Comparison of ENCODE assay signal across 35 mouse cellular contexts in genomic region chr9:45015841-45016240, GRCm38 (mm10). TPM values are rescaled to one million over a fixed set of nuclear protein-coding genes. Genes with fewer than 3 reads are reported as not detected.
DNase-seq lines count a peak whose midpoint lies in the region; ATAC-seq lines count a peak whose summit lies in the region.
"Had no signal": no experiment of that assay in that cellular context is flagged by ENCODE, and none has a peak within 500 bp of the region (broad histone marks: within the 10 kb centered on the region; RNA-seq: fewer than 3 reads in every experiment).

No protein-coding gene starts in this region.

- no peaks in the 10 kb centered on the region for H3K36me3 ChIP-seq in hindbrain, embryonic 13.5 days
- H3K36me3 ChIP-seq: forebrain, embryonic 10.5 days; hindbrain, embryonic 10.5 days; hindbrain, embryonic 15.5 days; intestine, embryonic 15.5 days had no signal

- 77% methylated on average over 3 of the region's 3 CpGs for WGBS in hindbrain, embryonic 13.5 days

- H3K27ac ChIP-seq in hindbrain, embryonic 13.5 days: no peak overlapping the region
- H3K27ac ChIP-seq: forebrain, embryonic 10.5 days; forebrain, embryonic 13.5 days; hindbrain, embryonic 10.5 days; hindbrain, embryonic 15.5 days; intestine, embryonic 15.5 days had no signal

- H3K9me3 ChIP-seq in hindbrain, embryonic 13.5 days: no peaks in the 10 kb centered on the region
- H3K9me3 ChIP-seq: forebrain, embryonic 10.5 days; forebrain, embryonic 13.5 days; hindbrain, embryonic 10.5 days; hindbrain, embryonic 15.5 days; intestine, embryonic 15.5 days had no signal

- DNase-seq in CD8-positive naive resting alpha-beta T cell, adult 2 months (ENCODE audit: low read depth in 2 of 2, low spot score in 2 of 2): peak; percentile 40 to 48
- DNase-seq in naive thymus-derived CD4-positive, alpha-beta T cell, adult 2 months (ENCODE audit: low read depth): peak; percentile 59
- DNase-seq in thymus, postnatal 10 days (ENCODE audit: low spot score in 2 of 2): peak; percentile 56 to 60
- peak; percentile 36 to 65 for DNase-seq in thymus, postnatal 36 days
- no peak for DNase-seq in left cerebral cortex, adult 8-10 months (ENCODE audit: low spot score in 2 of 2)
- no peak for DNase-seq in embryo, embryonic 11 days
- no peak for DNase-seq in adrenal gland, postnatal 4 days (ENCODE audit: low spot score in 2 of 2)
- DNase-seq: adrenal gland, postnatal 10 days; B cell, adult 2 months; cerebellum, adult 11-12 months; cerebellum, adult 8-10 months; cerebellum, postnatal 10 days; cerebellum, postnatal 36 days; gastrocnemius, postnatal 10 days; gastrocnemius, postnatal 36 days; heart, postnatal 36 days had no signal

- no peaks in the 10 kb centered on the region for H3K4me1 ChIP-seq in hindbrain, embryonic 13.5 days (replicated peaks)
- H3K4me1 ChIP-seq: forebrain, embryonic 10.5 days; forebrain, embryonic 13.5 days; hindbrain, embryonic 10.5 days; hindbrain, embryonic 15.5 days; intestine, embryonic 15.5 days had no signal

- no peak overlapping the region for H3K4me3 ChIP-seq in hindbrain, embryonic 13.5 days
- H3K4me3 ChIP-seq: forebrain, embryonic 10.5 days; forebrain, embryonic 13.5 days; hindbrain, embryonic 10.5 days; hindbrain, embryonic 15.5 days; intestine, embryonic 15.5 days had no signal

- H3K9ac ChIP-seq in hindbrain, embryonic 13.5 days: no peak overlapping the region
- H3K9ac ChIP-seq: forebrain, embryonic 13.5 days; hindbrain, embryonic 15.5 days; intestine, embryonic 15.5 days had no signal

- no peak overlapping the region for H3K4me2 ChIP-seq in hindbrain, embryonic 13.5 days
- H3K4me2 ChIP-seq: forebrain, embryonic 13.5 days; heart, embryonic 11.5 days; hindbrain, embryonic 15.5 days; intestine, embryonic 15.5 days had no signal

- H3K27me3 ChIP-seq in hindbrain, embryonic 13.5 days: 0 out of 2 replicates have a peak, but pooled peaks cover 2% of the 10 kb centered on the region
- H3K27me3 ChIP-seq: hindbrain, embryonic 15.5 days; intestine, embryonic 15.5 days had no signal

- no peak for ATAC-seq in hindbrain, embryonic 13.5 days (ENCODE audit: low FRiP score)
- ATAC-seq: CD4-positive, CD25-positive, alpha-beta regulatory T cell, adult 4 months; forebrain, embryonic 13.5 days; forebrain, embryonic 16.5 days; intestine, embryonic 15.5 days had no signal

RNA-seq across cellular contexts. Expression of gene Cd3e, which starts 6.4 kb away (rescaled TPM):
- total RNA-seq in left cerebral cortex, adult 8-10 months (2022): under 1 TPM in 1 of 4 experiments, not detected in 3; 0.19 TPM
- not detected in 2 replicates for polyA plus RNA-seq in hindbrain, embryonic 13.5 days (2015; fragmentation: Nextera tagmentation; extraction: Ambion mirVana)
- total RNA-seq in adrenal gland, postnatal 4 days (2021): under 1 TPM in 1 of 2 experiments, not detected in 1; 0.93 TPM
- total RNA-seq: gastrocnemius, adult 18-20 months; gastrocnemius, postnatal 10 days; granulocyte monocyte progenitor cell, adult 5-6 weeks had no signal
- polyA plus RNA-seq: brain, embryonic 14.5 days; cortical plate, adult 2 months; embryonic facial prominence, embryonic 11.5 days; forebrain, embryonic 10.5 days; forebrain, embryonic 13.5 days; forebrain, embryonic 16.5 days; heart, embryonic 11.5 days; heart, embryonic 14.5 days; hindbrain, embryonic 10.5 days had no signal

RNA-seq across cellular contexts. Expression of gene Mpzl2, which starts 23.8 kb away (rescaled TPM):
- total RNA-seq in left cerebral cortex, adult 8-10 months (2022): 1 to 10 TPM; 1.4 to 1.8 (median 1.6) TPM
- 0.35 and 0.45 TPM in 2 replicates for polyA plus RNA-seq in hindbrain, embryonic 13.5 days (2015; fragmentation: Nextera tagmentation; extraction: Ambion mirVana)
- 1 to 10 TPM; 7.2 to 7.4 TPM for total RNA-seq in adrenal gland, postnatal 4 days (2021)
- total RNA-seq: granulocyte monocyte progenitor cell, adult 5-6 weeks had no signal
- polyA plus RNA-seq: forebrain, embryonic 13.5 days had no signal

RNA-seq across cellular contexts. Expression of gene Cd3d, which starts 34.3 kb away (rescaled TPM):
- not detected for total RNA-seq in left cerebral cortex, adult 8-10 months (2022)
- polyA plus RNA-seq in hindbrain, embryonic 13.5 days (2015; fragmentation: Nextera tagmentation; extraction: Ambion mirVana): not detected in 2 replicates
- total RNA-seq in adrenal gland, postnatal 4 days (2021): under 1 TPM in 1 of 2 experiments, not detected in 1; 0.87 TPM
- total RNA-seq: ES-E14; gastrocnemius, adult 18-20 months; heart, adult 8-10 months had no signal
- polyA plus RNA-seq: brain, embryonic 14.5 days; cortical plate, adult 2 months; embryonic facial prominence, embryonic 11.5 days; embryonic facial prominence, embryonic 14.5 days; forebrain, embryonic 10.5 days; forebrain, embryonic 13.5 days; forebrain, embryonic 16.5 days; heart, embryonic 11.5 days; heart, embryonic 14.5 days; heart, postnatal 0 days; hindbrain, embryonic 10.5 days; hindbrain, embryonic 15.5 days; intestine, embryonic 15.5 days had no signal

RNA-seq across cellular contexts. Expression of gene Cd3g, which starts 35.6 kb away (rescaled TPM):
- not detected for total RNA-seq in left cerebral cortex, adult 8-10 months (2022)
- not detected in 2 replicates for polyA plus RNA-seq in hindbrain, embryonic 13.5 days (2015; fragmentation: Nextera tagmentation; extraction: Ambion mirVana)
- under 1 TPM in 1 of 2 experiments, not detected in 1; 0.76 TPM for total RNA-seq in adrenal gland, postnatal 4 days (2021)
- total RNA-seq: gastrocnemius, adult 18-20 months; gastrocnemius, postnatal 10 days; granulocyte monocyte progenitor cell, adult 5-6 weeks; heart, postnatal 36 days had no signal
- polyA plus RNA-seq: brain, embryonic 14.5 days; cortical plate, adult 2 months; embryonic facial prominence, embryonic 11.5 days; forebrain, embryonic 10.5 days; forebrain, embryonic 13.5 days; forebrain, embryonic 16.5 days; heart, embryonic 11.5 days; heart, postnatal 0 days; hindbrain, embryonic 10.5 days; hindbrain, embryonic 15.5 days had no signal

RNA-seq across cellular contexts. Expression of gene Mpzl3, which starts 39.1 kb away (rescaled TPM):
- total RNA-seq in left cerebral cortex, adult 8-10 months (2022): 1 to 10 TPM; 4.0 to 5.7 (median 5.0) TPM
- polyA plus RNA-seq in hindbrain, embryonic 13.5 days (2015; fragmentation: Nextera tagmentation; extraction: Ambion mirVana): 1.2 and 1.9 TPM in 2 replicates
- 1 to 10 TPM; 3.6 to 5.1 TPM for total RNA-seq in adrenal gland, postnatal 4 days (2021)

Comparison
In these comparisons a context has a peak if more than half of its experiments do, and no peak if none do; other contexts are left out.
1. DNase-seq: peak in CD8-positive naive resting alpha-beta T cell, adult 2 months (2 of 2), naive thymus-derived CD4-positive, alpha-beta T cell, adult 2 months (single experiment), thymus, postnatal 10 days (2 of 2) and thymus, postnatal 36 days (2 of 2); none in left cerebral cortex, adult 8-10 months (0 of 2), embryo, embryonic 11 days (single experiment) and adrenal gland, postnatal 4 days (0 of 2).